Comparison of ENCODE assay signal across 17 mouse cellular contexts in the genomic region with DNA sequence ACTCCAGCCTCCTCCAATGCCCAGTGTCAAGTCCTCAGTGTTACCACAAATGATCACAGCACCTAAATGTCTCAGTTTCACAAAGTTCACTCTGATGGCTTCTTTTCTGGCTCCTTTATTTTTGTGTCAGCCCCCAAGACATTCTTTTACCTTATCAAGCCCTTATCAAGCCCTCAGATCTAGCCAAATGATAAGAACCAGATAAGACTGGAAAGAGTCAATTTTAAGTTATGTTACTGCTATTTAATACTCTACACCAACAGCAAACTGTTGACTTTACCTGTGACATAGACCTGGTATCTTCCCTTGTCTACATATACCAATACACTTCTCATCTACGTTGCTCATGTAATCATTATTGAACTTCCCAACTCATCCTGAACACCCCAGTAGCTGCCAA.
"Had no signal": no experiment of that assay in that cellular context is flagged by ENCODE, and none has a peak within 500 bp of the region (broad histone marks: within the 10 kb centered on the region; RNA-seq: fewer than 3 reads in every experiment).

No protein-coding gene starts in this region.

- H3K27me3 ChIP-seq: neural tube, embryonic 12.5 days; neural tube, embryonic 13.5 days; neural tube, embryonic 15.5 days; stomach, embryonic 15.5 days had no signal

- H3K4me1 ChIP-seq: neural tube, embryonic 12.5 days; neural tube, embryonic 13.5 days; neural tube, embryonic 15.5 days; stomach, embryonic 15.5 days had no signal

- H3K36me3 ChIP-seq: neural tube, embryonic 12.5 days; neural tube, embryonic 15.5 days; stomach, embryonic 15.5 days had no signal

- DNase-seq: retina, postnatal 1 day; right cerebral cortex, adult 18-20 months; right cerebral cortex, postnatal 14 days; right cerebral cortex, postnatal 25 days; right cerebral cortex, postnatal 4 days; spleen, adult 18-20 months; thymus, adult 18-20 months; thymus, adult 2 months; thymus, postnatal 14 days; thymus, postnatal 25 days; thymus, postnatal 36 days; thymus, postnatal 4 days had no signal

- H3K9ac ChIP-seq: neural tube, embryonic 12.5 days; neural tube, embryonic 13.5 days; neural tube, embryonic 15.5 days; stomach, embryonic 15.5 days had no signal

- H3K4me3 ChIP-seq: neural tube, embryonic 12.5 days; neural tube, embryonic 13.5 days; neural tube, embryonic 15.5 days; stomach, embryonic 15.5 days had no signal

- H3K27ac ChIP-seq: neural tube, embryonic 12.5 days; neural tube, embryonic 13.5 days; neural tube, embryonic 15.5 days; stomach, embryonic 15.5 days; stomach, postnatal 0 days had no signal

- H3K9me3 ChIP-seq: neural tube, embryonic 12.5 days; neural tube, embryonic 13.5 days; neural tube, embryonic 15.5 days; stomach, embryonic 15.5 days had no signal
